Mouse (Mus musculus) stomach, embryonic 14.5 days (tissue): ENCODE data around the gene Pdzd11. TPM values are rescaled to one million over a fixed set of nuclear protein-coding genes. Genes with fewer than 3 reads are reported as not detected.

Experiments used
- ATAC-seq: fragments of 200-750 bp; cut with Nextera tagmentation; 2 replicates; pipeline ENCODE4 v1.8.0; 2017; ENCODE audit warnings: low read depth, moderate TSS enrichment; ENCODE audit not compliant: insufficient number of reproducible peaks, insufficient read depth, low FRiP score
- H3K27ac ChIP-seq: fragments of 300-500 bp; sonication (generic); 2 replicates; pipeline ENCODE4 v1.5.1; 2014; ENCODE audit warnings: mild to moderate bottlenecking, low read length, moderate library complexity, mixed read lengths
- H3K27me3 ChIP-seq: fragments of 300-500 bp; sonication (generic); 2 replicates; pipeline ENCODE4 v1.6.1; 2014; ENCODE audit warnings: low read length, control low read depth, mixed read lengths; ENCODE audit not compliant: control insufficient read depth, insufficient read depth
- H3K36me3 ChIP-seq: fragments of 300-500 bp; sonication (generic); 2 replicates; pipeline ENCODE4 v1.6.1; 2014; ENCODE audit warnings: mild to moderate bottlenecking, control low read depth, low read length, moderate library complexity, mixed read lengths; ENCODE audit not compliant: control insufficient read depth, insufficient read depth
- H3K4me1 ChIP-seq: fragments of 300-500 bp; sonication (generic); 2 replicates; pipeline ENCODE4 v1.6.1; 2014; ENCODE audit warnings: low read length, control low read depth, mixed read lengths; ENCODE audit not compliant: control insufficient read depth, insufficient read depth
- H3K4me2 ChIP-seq: fragments of 300-500 bp; sonication (generic); replicated peaks from 2 replicates; pipeline ENCODE4 v1.6.1; 2014; ENCODE audit warnings: low read depth, low read length, control low read depth
- H3K4me3 ChIP-seq: fragments of 300-500 bp; sonication (generic); 2 replicates; pipeline ENCODE4 v1.5.1; 2014; ENCODE audit warnings: low read depth, low read length, control low read depth
- H3K9ac ChIP-seq: fragments of 300-500 bp; sonication (generic); replicated peaks from 2 replicates; pipeline ENCODE4 v1.6.1; 2014; ENCODE audit warnings: low read depth, mild to moderate bottlenecking, control low read depth, low read length, moderate library complexity, mixed read lengths
- H3K9me3 ChIP-seq: fragments of 300-500 bp; sonication (generic); 2 replicates; pipeline ENCODE4 v1.6.1; 2016; ENCODE audit warnings: low read depth, low read length, control low read depth; ENCODE audit not compliant: control insufficient read depth
- WGBS: fragments of 180-500 bp; shearing (Covaris S2); extraction: QIAGEN DNeasy Blood & Tissue Kit; methylation state at CpG from one replicate; pipeline ENCODE4 v1.1.7; 2014; 5-methylcytosine and 5-hydroxymethylcytosine counted together
- polyA plus RNA-seq: library from polyadenylated mRNA; unstranded; fragments of >200 nt; fragmentation: Nextera tagmentation; extraction: Ambion mirVana; gene quantifications from 2 replicates; pipeline ENCODE4 v1.2.1, GENCODE M21; 2014

Gene Pdzd11
- polyA plus RNA-seq, 1 experiment from 2014 or later, result 96.6 TPM

GRCm38 (mm10) chrX:100621366-100621765 is 5.0 kb downstream of the Pdzd11 start:
- H3K27me3 ChIP-seq, result no peaks in the 10 kb centered on the region; the same call in 1 of the 2 replicates
- no peak overlapping the region for H3K4me3 ChIP-seq
- no peak for ATAC-seq
- H3K4me1 ChIP-seq, result 0 out of 2 replicates have a peak, but pooled peaks cover 4% of the 10 kb centered on the region
- no peak overlapping the region for H3K4me2 ChIP-seq
- H3K27ac ChIP-seq, result no peak overlapping the region
- no peaks in the 10 kb centered on the region for H3K9me3 ChIP-seq
- H3K36me3 ChIP-seq, result no peaks in the 10 kb centered on the region
- WGBS, result 58% methylated on average over 2 of the region's 2 CpGs
- no peak overlapping the region for H3K9ac ChIP-seq

- no peaks in the 10 kb centered on the region for H3K4me1 ChIP-seq
- H3K4me2 ChIP-seq, result no peak overlapping the region
- H3K4me3 ChIP-seq, result no peak overlapping the region
- no peak overlapping the region for H3K27ac ChIP-seq
- no peak overlapping the region for H3K9ac ChIP-seq
- 0 out of 2 replicates have a peak, but pooled peaks have one; percentile 18 for ATAC-seq
- no peaks in the 10 kb centered on the region; the same call in 1 of the 2 replicates for H3K27me3 ChIP-seq
- H3K36me3 ChIP-seq, result no peaks in the 10 kb centered on the region
- WGBS, result 55% methylated on average over 3 of the region's 3 CpGs
- H3K9me3 ChIP-seq, result no peaks in the 10 kb centered on the region
Observed at GRCm38 (mm10) chrX:100618488-100618887, 7.9 kb downstream of the Pdzd11 start.

GRCm38 (mm10) chrX:100605314-100605713 is 21.1 kb downstream of the Pdzd11 start, which contains the start of gene Arr3:
Gene Arr3, plus strand, starts transcription at chrX:100605497.
- Histone ChIP-seq H3K36me3 (no peaks in the 10 kb centered on the region), H3K4me3 (no peak within 1 kb of the TSS), H3K9ac (no peak within 1 kb of the TSS), H3K4me2 (no peak within 1 kb of the TSS), H3K9me3 (no peaks in the 10 kb centered on the region), H3K27me3 (no peaks in the 10 kb centered on the region), H3K27ac (no peak within 1 kb of the TSS), H3K4me1 (no peaks in the 10 kb centered on the region)
- WGBS, result 86% methylated on average over 1 of the region's 1 CpGs
- no peak for ATAC-seq

GRCm38 (mm10) chrX:100599755-100600154 is 26.6 kb downstream of the Pdzd11 start:
- Histone ChIP-seq H3K4me2 (no peak overlapping the region), H3K9ac (no peak overlapping the region), H3K4me3 (no peak overlapping the region), H3K27ac (no peak overlapping the region), H3K4me1 (no peaks in the 10 kb centered on the region), H3K9me3 (no peaks in the 10 kb centered on the region), H3K27me3 (no peaks in the 10 kb centered on the region), H3K36me3 (no peaks in the 10 kb centered on the region)
- WGBS, result 71% methylated on average over 4 of the region's 4 CpGs
- no peak for ATAC-seq

GRCm38 (mm10) chrX:100597439-100597838 is 28.9 kb downstream of the Pdzd11 start:
- H3K9me3 ChIP-seq, result no peaks in the 10 kb centered on the region
- H3K27me3 ChIP-seq, result no peaks in the 10 kb centered on the region
- WGBS, result 31% methylated on average over 5 of the region's 5 CpGs
- no peaks in the 10 kb centered on the region for H3K36me3 ChIP-seq
- ATAC-seq, result no peak; the same call in 1 of the 2 replicates
- no peak overlapping the region for H3K4me3 ChIP-seq
- H3K4me1 ChIP-seq, result no peaks in the 10 kb centered on the region
- no peak overlapping the region for H3K9ac ChIP-seq
- H3K27ac ChIP-seq, result no peak overlapping the region
- no peak overlapping the region for H3K4me2 ChIP-seq

- 51% methylated on average over 4 of the region's 4 CpGs for WGBS
- no peak within 1 kb of the TSS for H3K4me3 ChIP-seq
- no peaks in the 10 kb centered on the region for H3K9me3 ChIP-seq
- H3K9ac ChIP-seq, result no peak within 1 kb of the TSS
- no peak within 1 kb of the TSS for H3K27ac ChIP-seq
- no peaks in the 10 kb centered on the region for H3K4me1 ChIP-seq
- ATAC-seq, result no peak
- H3K27me3 ChIP-seq, result no peaks in the 10 kb centered on the region
- H3K36me3 ChIP-seq, result no peaks in the 10 kb centered on the region
- H3K4me2 ChIP-seq, result no peak within 1 kb of the TSS
Observed at GRCm38 (mm10) chrX:100594791-100595190, 31.6 kb downstream of the Pdzd11 start, which contains the start of gene P2ry4. Gene P2ry4, minus strand, starts transcription at chrX:100594869.

Other genes with a start within 250 kb of the Pdzd11 start
- 0.60 TPM in 1 of 2 replicates, not detected in the other for gene Otud6a, start 197.6 kb downstream of the Pdzd11 start, polyA plus RNA-seq
- gene Awat2, start 183.9 kb downstream of the Pdzd11 start, polyA plus RNA-seq, result 0.85 and 1.5 TPM in 2 replicates
- gene Igbp1, start 132.3 kb downstream of the Pdzd11 start, polyA plus RNA-seq, result 45.3 and 45.7 TPM in 2 replicates
- not detected in 2 replicates for gene Dgat2l6, start 101.7 kb downstream of the Pdzd11 start, polyA plus RNA-seq
- not detected in 2 replicates for gene Awat1, start 54.3 kb downstream of the Pdzd11 start, polyA plus RNA-seq
- gene P2ry4, start 31.7 kb downstream of the Pdzd11 start, polyA plus RNA-seq, result not detected in 2 replicates
- not detected in 2 replicates for gene Arr3, start 21.1 kb downstream of the Pdzd11 start, polyA plus RNA-seq
- gene Kif4, start 831 bp downstream of the Pdzd11 start, polyA plus RNA-seq, result 30.0 and 31.1 TPM in 2 replicates
- 2.3 and 2.9 TPM in 2 replicates for gene Gdpd2, start 103.3 kb upstream of the Pdzd11 start, polyA plus RNA-seq
- gene Dlg3, start 141.2 kb upstream of the Pdzd11 start, polyA plus RNA-seq, result 9.6 and 14.5 TPM in 2 replicates